Mouse (Mus musculus): Measurements from ENCODE around the gene Pptc7. TPM values are rescaled to one million over a fixed set of nuclear protein-coding genes. Genes with fewer than 3 reads are reported as not detected.
A peak's percentile ranks its signal among the peaks of the same experiment; 100 is the strongest.

Pptc7 gene
- polyA plus RNA-seq, 2 experiments = 8.9 to 11.5 TPM

GRCm38 (mm10) chr5:122285767-122286150 lies 1.6 kb downstream of the Pptc7 start:
- DNase-seq (ENCODE audit: low spot score) (no peak), ATAC-seq (ENCODE audit: low FRiP score, low read depth) (no peak)
- H3K9ac ChIP-seq (ENCODE audit: low read depth, low read length, severe bottlenecking) = peak overlapping the region; percentile 81
- TF ChIP-seq POLR2A (IDR thresholded peaks at IDR 0.05; ENCODE audit: borderline replicate concordance, extremely low read depth, insufficient read depth, insufficient read length) = no peak
- H3K27me3 ChIP-seq (ENCODE audit: control insufficient read depth, insufficient read depth, low read length) = no peaks in the 10 kb centered on the region
- H3K4me3 ChIP-seq (replicated peaks; ENCODE audit: low read length) = peak overlapping the region; percentile 96
- H3K36me3 ChIP-seq (ENCODE audit: control insufficient read depth, insufficient read depth, low read length) = peaks cover 15% of the 10 kb centered on the region
- H3K9me3 ChIP-seq (ENCODE audit: control insufficient read depth, low read length) = no peaks in the 10 kb centered on the region
- 56% methylated on average over 7 of the region's 7 CpGs for WGBS
- peaks cover 13% of the 10 kb centered on the region for H3K4me1 ChIP-seq (ENCODE audit: control insufficient read depth, insufficient read depth, low read length)
- no peak overlapping the region for H3K27ac ChIP-seq (replicated peaks; ENCODE audit: low read depth, low read length)
- peak overlapping the region; percentile 98 for H3K4me2 ChIP-seq (replicated peaks; ENCODE audit: low read depth, low read length, severe bottlenecking)

GRCm38 (mm10) chr5:122286191-122286590 lies 2.0 kb downstream of the Pptc7 start:
- H3K36me3 ChIP-seq (ENCODE audit: control insufficient read depth, insufficient read depth, low read length) = peaks cover 15% of the 10 kb centered on the region
- no peak overlapping the region for H3K4me3 ChIP-seq (replicated peaks; ENCODE audit: low read length)
- no peak overlapping the region for H3K4me2 ChIP-seq (replicated peaks; ENCODE audit: low read depth, low read length, severe bottlenecking)
- no peaks in the 10 kb centered on the region for H3K27me3 ChIP-seq (ENCODE audit: control insufficient read depth, insufficient read depth, low read length)
- peaks cover 9% of the 10 kb centered on the region for H3K4me1 ChIP-seq (ENCODE audit: control insufficient read depth, insufficient read depth, low read length)
- 81% methylated on average over 10 of the region's 10 CpGs for WGBS
- ATAC-seq (ENCODE audit: low FRiP score, low read depth) (no peak), DNase-seq (ENCODE audit: low spot score) (no peak)
- no peak for TF ChIP-seq POLR2A (IDR thresholded peaks at IDR 0.05; ENCODE audit: borderline replicate concordance, extremely low read depth, insufficient read depth, insufficient read length)
- no peak overlapping the region for H3K27ac ChIP-seq (replicated peaks; ENCODE audit: low read depth, low read length)
- H3K9ac ChIP-seq (ENCODE audit: low read depth, low read length, severe bottlenecking) = no peak overlapping the region
- no peaks in the 10 kb centered on the region for H3K9me3 ChIP-seq (ENCODE audit: control insufficient read depth, low read length)

DNA sequence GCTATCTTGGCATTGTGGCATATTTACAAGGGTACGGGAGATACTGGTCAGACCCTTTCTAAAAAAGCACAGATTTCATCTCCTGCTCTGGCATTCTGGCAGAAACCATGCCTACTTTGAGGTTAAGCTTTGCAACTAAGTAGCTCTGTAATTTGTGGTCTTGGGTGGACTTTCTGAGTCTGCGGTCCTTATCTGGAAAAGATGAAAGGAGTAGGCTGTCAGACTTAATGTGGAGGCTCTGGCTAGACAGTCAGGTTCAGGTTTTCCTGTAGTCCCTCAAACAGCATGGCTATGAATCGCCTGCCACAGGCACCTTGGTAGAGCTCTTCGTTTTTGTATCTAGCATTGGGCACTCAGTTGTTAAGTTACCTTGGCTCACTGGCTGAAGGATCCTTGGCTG lies 2.9 kb downstream of the Pptc7 start:
- H3K9ac ChIP-seq (ENCODE audit: low read depth, low read length, severe bottlenecking) = no peak overlapping the region
- ATAC-seq (ENCODE audit: low FRiP score, low read depth) = no peak
- no peak overlapping the region for H3K4me3 ChIP-seq (replicated peaks; ENCODE audit: low read length)
- DNase-seq (ENCODE audit: low spot score) = no peak
- H3K9me3 ChIP-seq (ENCODE audit: control insufficient read depth, low read length) = no peaks in the 10 kb centered on the region
- H3K27ac ChIP-seq (replicated peaks; ENCODE audit: low read depth, low read length) = no peak overlapping the region
- no peak for TF ChIP-seq POLR2A (IDR thresholded peaks at IDR 0.05; ENCODE audit: borderline replicate concordance, extremely low read depth, insufficient read depth, insufficient read length)
- no peaks in the 10 kb centered on the region for H3K27me3 ChIP-seq (ENCODE audit: control insufficient read depth, insufficient read depth, low read length)
- 84% methylated on average over 4 of the region's 4 CpGs for WGBS
- peaks cover 9% of the 10 kb centered on the region for H3K4me1 ChIP-seq (ENCODE audit: control insufficient read depth, insufficient read depth, low read length)
- peaks cover 15% of the 10 kb centered on the region for H3K36me3 ChIP-seq (ENCODE audit: control insufficient read depth, insufficient read depth, low read length)
- H3K4me2 ChIP-seq (replicated peaks; ENCODE audit: low read depth, low read length, severe bottlenecking) = no peak overlapping the region

- Histone ChIP-seq H3K9ac (ENCODE audit: low read depth, low read length, severe bottlenecking) (no peak overlapping the region), H3K4me1 (ENCODE audit: control insufficient read depth, insufficient read depth, low read length) (peaks cover 9% of the 10 kb centered on the region), H3K4me3 (replicated peaks; ENCODE audit: low read length) (no peak overlapping the region), H3K36me3 (ENCODE audit: control insufficient read depth, insufficient read depth, low read length) (peaks cover 15% of the 10 kb centered on the region), H3K9me3 (ENCODE audit: control insufficient read depth, low read length) (no peaks in the 10 kb centered on the region), H3K27me3 (ENCODE audit: control insufficient read depth, insufficient read depth, low read length) (no peaks in the 10 kb centered on the region), H3K27ac (replicated peaks; ENCODE audit: low read depth, low read length) (no peak overlapping the region), H3K4me2 (replicated peaks; ENCODE audit: low read depth, low read length, severe bottlenecking) (no peak overlapping the region)
- 89% methylated on average over 4 of the region's 4 CpGs for WGBS
- ATAC-seq (ENCODE audit: low FRiP score, low read depth) (no peak), DNase-seq (ENCODE audit: low spot score) (no peak)
- no peak for TF ChIP-seq POLR2A (IDR thresholded peaks at IDR 0.05; ENCODE audit: borderline replicate concordance, extremely low read depth, insufficient read depth, insufficient read length)
Observed at GRCm38 (mm10) chr5:122288147-122288811, 4.1 kb downstream of the Pptc7 start.

DNA sequence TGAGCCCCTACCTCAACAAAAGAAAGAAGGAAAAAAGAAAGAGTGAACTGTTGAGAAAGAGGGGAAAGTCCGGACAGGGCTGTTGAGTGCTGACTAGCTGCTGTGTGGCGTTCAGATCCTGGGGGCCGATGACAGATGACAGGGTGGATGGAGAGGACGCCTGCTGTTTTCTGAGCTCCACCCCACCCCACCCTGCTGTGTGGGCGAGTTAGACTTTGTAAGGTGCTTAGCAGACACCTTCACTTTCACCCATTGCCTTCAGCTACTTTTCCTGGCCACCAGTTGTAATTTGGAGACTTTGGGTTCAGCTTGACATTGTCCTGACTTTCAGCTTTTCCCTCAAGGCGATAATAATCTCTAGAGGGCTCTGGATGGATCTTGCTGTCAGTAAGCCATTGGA lies 7.0 kb downstream of the Pptc7 start:
- H3K36me3 ChIP-seq (ENCODE audit: control insufficient read depth, insufficient read depth, low read length) = peaks cover 15% of the 10 kb centered on the region
- no peak overlapping the region for H3K27ac ChIP-seq (replicated peaks; ENCODE audit: low read depth, low read length)
- TF ChIP-seq POLR2A (IDR thresholded peaks at IDR 0.05; ENCODE audit: borderline replicate concordance, extremely low read depth, insufficient read depth, insufficient read length) = no peak
- DNase-seq (ENCODE audit: low spot score) (no peak), ATAC-seq (ENCODE audit: low FRiP score, low read depth) (no peak)
- H3K4me3 ChIP-seq (replicated peaks; ENCODE audit: low read length) = no peak overlapping the region
- no peaks in the 10 kb centered on the region for H3K9me3 ChIP-seq (ENCODE audit: control insufficient read depth, low read length)
- no peak overlapping the region for H3K4me2 ChIP-seq (replicated peaks; ENCODE audit: low read depth, low read length, severe bottlenecking)
- 66% methylated on average over 6 of the region's 6 CpGs for WGBS
- no peaks in the 10 kb centered on the region for H3K27me3 ChIP-seq (ENCODE audit: control insufficient read depth, insufficient read depth, low read length)
- no peak overlapping the region for H3K9ac ChIP-seq (ENCODE audit: low read depth, low read length, severe bottlenecking)
- no peaks in the 10 kb centered on the region; the same call in 1 of the 2 replicates for H3K4me1 ChIP-seq (ENCODE audit: control insufficient read depth, insufficient read depth, low read length)

Data from limb, embryonic 14.5 days (tissue).